Comparison of ENCODE assay signal across 31 mouse cellular contexts in the genomic region with DNA sequence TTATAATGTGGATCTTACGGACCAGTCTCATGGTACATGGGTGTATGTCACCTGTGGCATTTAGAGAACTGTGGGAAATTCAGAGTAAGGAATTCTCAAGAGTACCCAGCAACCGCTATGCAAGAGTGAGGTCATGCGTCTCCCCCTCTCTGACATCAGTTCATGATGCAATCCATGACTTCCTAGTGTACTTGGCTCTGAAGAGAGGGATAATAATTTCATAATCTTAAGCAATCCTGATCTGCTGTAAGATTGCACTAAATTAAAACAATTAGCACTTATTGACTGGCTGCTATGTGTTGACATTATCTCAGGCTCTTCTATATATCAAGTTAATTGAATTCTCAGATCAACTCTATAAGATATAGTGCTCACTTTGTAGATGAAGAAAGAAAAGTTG. TPM values are rescaled to one million over a fixed set of nuclear protein-coding genes. Genes with fewer than 3 reads are reported as not detected.
A peak's percentile ranks its signal among the peaks of the same experiment; 100 is the strongest.
DNase-seq lines count a peak whose midpoint lies in the region; ATAC-seq and TF ChIP-seq lines count a peak whose summit lies in the region.
"Had no signal": no experiment of that assay in that cellular context is flagged by ENCODE, and none has a peak within 500 bp of the region (broad histone marks: within the 10 kb centered on the region; RNA-seq: fewer than 3 reads in every experiment).

No protein-coding gene starts in this region.

- ATAC-seq in lung, postnatal 0 days = no peak
- peak; percentile 83 for ATAC-seq in granulocyte monocyte progenitor cell, adult 5-6 weeks (replicated peaks; ENCODE audit: poor library complexity, severe bottlenecking)
- ATAC-seq in CD4-positive, CD25-positive, alpha-beta regulatory T cell, adult 4 months = no peak
- ATAC-seq: activated CD4-positive, CD25-positive, alpha-beta regulatory T cell, adult 4 months; forebrain, embryonic 15.5 days; hindbrain, embryonic 16.5 days; inflammation-experienced regulatory T-cells, adult 6 months; Patski had no signal

- no peaks in the 10 kb centered on the region for H3K36me3 ChIP-seq in lung, postnatal 0 days (ENCODE audit: insufficient read depth, low read length)
- H3K36me3 ChIP-seq: embryonic facial prominence, embryonic 15.5 days; forebrain, embryonic 15.5 days; heart, embryonic 10.5 days; hindbrain, embryonic 12.5 days had no signal

- H3K4me3 ChIP-seq in lung, postnatal 0 days (ENCODE audit: low read depth, low read length) = no peak overlapping the region
- H3K4me3 ChIP-seq: embryonic facial prominence, embryonic 15.5 days; erythroblast, embryonic 14.5 days; forebrain, embryonic 15.5 days; heart, embryonic 10.5 days; hindbrain, embryonic 12.5 days had no signal

- no peaks in the 10 kb centered on the region for H3K9me3 ChIP-seq in lung, postnatal 0 days (ENCODE audit: low read length)
- H3K9me3 ChIP-seq: embryonic facial prominence, embryonic 15.5 days; forebrain, embryonic 15.5 days; hindbrain, embryonic 12.5 days had no signal

- no peak for TF ChIP-seq EP300 in lung, postnatal 0 days (IDR thresholded peaks at IDR 0.05)

- H3K27ac ChIP-seq in lung, postnatal 0 days (ENCODE audit: low read length) = no peak overlapping the region
- H3K27ac ChIP-seq: embryonic facial prominence, embryonic 15.5 days; forebrain, embryonic 15.5 days; heart, embryonic 10.5 days; hindbrain, embryonic 12.5 days had no signal

- no peak for TF ChIP-seq CTCF in lung, postnatal 0 days (IDR thresholded peaks at IDR 0.05)

- peak; percentile 22 for DNase-seq in lung, postnatal 0 days (ENCODE audit: low spot score)
- no peak for DNase-seq in lung, postnatal 10 days
- DNase-seq in adipocyte (ENCODE audit: low spot score) = peak; percentile 48
- DNase-seq in urinary bladder, postnatal 14 days (ENCODE audit: low spot score) = no peak
- DNase-seq: adrenal gland, adult 8-10 months; B cell, adult 2 months; cerebellum, adult 11 months; cerebellum, adult 8-10 months; cerebellum, postnatal 14 days; embryo, embryonic 11 days; gastrocnemius, postnatal 36 days; heart, postnatal 10 days; heart, postnatal 4 days had no signal

- H3K27me3 ChIP-seq in lung, postnatal 0 days (replicated peaks; ENCODE audit: insufficient read depth, low read length) = no peaks in the 10 kb centered on the region
- H3K27me3 ChIP-seq: embryonic facial prominence, embryonic 15.5 days; forebrain, embryonic 15.5 days; hindbrain, embryonic 12.5 days had no signal

- WGBS in lung, postnatal 0 days = 80% methylated on average over 3 of the region's 3 CpGs

- no peak overlapping the region for H3K4me2 ChIP-seq in lung, postnatal 0 days (replicated peaks; ENCODE audit: low read depth, low read length)
- H3K4me2 ChIP-seq: embryonic facial prominence, embryonic 15.5 days; forebrain, embryonic 15.5 days; hindbrain, embryonic 12.5 days had no signal

- H3K9ac ChIP-seq in lung, postnatal 0 days (replicated peaks; ENCODE audit: low read depth) = no peak overlapping the region
- H3K9ac ChIP-seq: embryonic facial prominence, embryonic 15.5 days; forebrain, embryonic 15.5 days; hindbrain, embryonic 12.5 days had no signal

- no peaks in the 10 kb centered on the region for H3K4me1 ChIP-seq in lung, postnatal 0 days (ENCODE audit: insufficient read depth, low read depth, low read length)
- H3K4me1 ChIP-seq: embryonic facial prominence, embryonic 15.5 days; heart, embryonic 10.5 days; hindbrain, embryonic 12.5 days had no signal

RNA-seq across cellular contexts. Expression of gene Tpte, which starts 16.4 kb away (rescaled TPM):
- polyA plus RNA-seq in lung, postnatal 0 days (2015; fragmentation: Nextera tagmentation; extraction: Ambion mirVana) = not detected in 2 replicates
- total RNA-seq in granulocyte monocyte progenitor cell, adult 5-6 weeks (2014; fragmentation: Nextera tagmentation) = not detected in 2 replicates
- total RNA-seq in granulocyte monocyte progenitor cell, adult 5-6 weeks (2017) = not detected in 2 replicates
- not detected for polyA plus RNA-seq in CD4-positive, CD25-positive, alpha-beta regulatory T cell, adult 4 months (2017; shearing (Covaris generic))
- total RNA-seq: adrenal gland, adult 8-10 months; adrenal gland, postnatal 4 days; common myeloid progenitor, adult 5-6 weeks; gastrocnemius, adult 8-10 months; gastrocnemius, postnatal 36 days; heart, postnatal 10 days; heart, postnatal 4 days; MEL had no signal
- polyA plus RNA-seq: activated CD4-positive, CD25-positive, alpha-beta regulatory T cell, adult 4 months; embryonic facial prominence, embryonic 11.5 days; embryonic facial prominence, embryonic 15.5 days; erythroblast, embryonic 14.5 days; forebrain, embryonic 11.5 days; forebrain, embryonic 15.5 days; heart, embryonic 10.5 days; heart, embryonic 14.5 days; hindbrain, embryonic 12.5 days; hindbrain, embryonic 16.5 days; inflammation-experienced regulatory T-cells, adult 6 months; Patski had no signal

RNA-seq across cellular contexts. Expression of gene Thsd1, which starts 39.7 kb away (rescaled TPM):
- 32.0 and 33.3 TPM in 2 replicates for polyA plus RNA-seq in lung, postnatal 0 days (2015; fragmentation: Nextera tagmentation; extraction: Ambion mirVana)
- total RNA-seq in granulocyte monocyte progenitor cell, adult 5-6 weeks (2014; fragmentation: Nextera tagmentation) = 1.1 and 1.8 TPM in 2 replicates
- total RNA-seq in granulocyte monocyte progenitor cell, adult 5-6 weeks (2017) = 0.86 and 1.3 TPM in 2 replicates
- under 1 TPM; 0.46 to 0.53 TPM for polyA plus RNA-seq in CD4-positive, CD25-positive, alpha-beta regulatory T cell, adult 4 months (2017; shearing (Covaris generic))
- total RNA-seq: MEL had no signal
- polyA plus RNA-seq: erythroblast, embryonic 14.5 days had no signal

Comparison
In these comparisons a context has a peak if more than half of its experiments do, and no peak if none do; other contexts are left out.
1. DNase-seq: peak in lung, postnatal 0 days (single experiment) and adipocyte (single experiment); none in lung, postnatal 10 days (single experiment) and urinary bladder, postnatal 14 days (single experiment).
2. RNA of gene Thsd1, which starts 39.7 kb away (polyA plus RNA-seq): 32.0 to 33.3 TPM in lung, postnatal 0 days; 0.46 to 0.53 TPM in CD4-positive, CD25-positive, alpha-beta regulatory T cell, adult 4 months; every median in the first group is over 10 times any median in the second.